Mouse (Mus musculus) layer of hippocampus, adult 9-11 months (tissue): ENCODE results near the gene Cenpu.

Experiments
- DNase-seq: peaks from one replicate; pipeline ENCODE4 v3.0.0; 2022

Cenpu gene

GRCm38 (mm10) chr8:46551615-46552440, at the start of gene Cenpu:
TSS of gene Cenpu (plus strand) at chr8:46552028.
- DNase-seq: peak; percentile 99

DNA sequence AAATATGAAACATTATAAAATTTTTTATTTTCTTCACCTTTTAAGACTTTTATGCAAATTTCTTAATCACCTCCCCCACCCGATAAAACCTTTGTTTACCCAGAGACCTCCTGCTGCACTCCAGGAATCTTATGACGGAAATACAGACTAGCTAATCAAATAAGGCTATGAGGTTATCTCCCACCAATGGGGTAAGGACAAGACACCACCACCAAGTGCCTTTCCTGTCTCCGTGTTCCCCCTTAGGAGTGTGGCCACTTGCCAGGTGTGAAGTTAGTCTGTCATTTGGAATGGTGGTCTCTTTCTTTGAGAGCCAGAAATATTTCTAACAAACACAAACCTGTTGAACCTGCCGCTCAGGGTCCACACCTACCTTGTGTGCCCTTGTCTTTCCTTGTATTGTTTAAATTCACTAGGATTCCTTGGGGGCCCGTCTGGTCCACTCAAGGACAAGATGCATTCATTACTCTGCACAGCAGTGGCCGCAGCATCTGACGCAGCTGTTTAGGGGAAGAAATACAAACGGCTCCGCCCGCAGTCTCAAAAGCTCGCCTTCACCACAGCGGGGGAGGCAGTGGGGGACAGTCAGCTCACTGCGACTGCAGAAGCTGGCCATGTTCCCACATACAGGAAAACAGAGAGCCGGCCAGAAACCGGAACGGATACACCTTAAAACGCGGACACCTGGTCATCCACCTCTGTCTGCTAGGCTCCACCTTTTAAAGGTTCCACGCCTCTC, 49.3 kb upstream of the Cenpu start:
- no peak for DNase-seq

GRCm38 (mm10) chr8:46503072-46503695, 48.6 kb upstream of the Cenpu start:
- DNase-seq: no peak

DNA sequence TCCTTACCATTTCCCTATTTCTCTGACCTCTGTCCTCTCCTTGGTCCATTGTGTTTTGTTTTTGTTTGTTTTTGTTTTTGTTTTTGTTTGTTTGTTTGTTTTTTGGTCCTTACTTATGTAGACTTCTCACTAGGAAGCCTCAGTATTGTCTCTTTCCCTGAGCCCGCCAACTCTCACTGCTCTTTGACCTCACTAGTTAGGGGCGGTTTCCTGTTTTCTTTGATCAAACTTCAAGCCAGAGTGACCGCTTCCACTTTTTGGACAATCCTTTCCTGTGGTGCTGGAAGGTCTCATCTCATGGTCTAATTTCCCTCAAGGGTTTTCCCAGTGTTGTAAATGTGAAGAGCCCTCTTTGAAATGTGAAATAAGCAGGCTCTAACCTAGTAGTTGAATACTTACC, 47.6 kb upstream of the Cenpu start:
- DNase-seq: no peak

DNA sequence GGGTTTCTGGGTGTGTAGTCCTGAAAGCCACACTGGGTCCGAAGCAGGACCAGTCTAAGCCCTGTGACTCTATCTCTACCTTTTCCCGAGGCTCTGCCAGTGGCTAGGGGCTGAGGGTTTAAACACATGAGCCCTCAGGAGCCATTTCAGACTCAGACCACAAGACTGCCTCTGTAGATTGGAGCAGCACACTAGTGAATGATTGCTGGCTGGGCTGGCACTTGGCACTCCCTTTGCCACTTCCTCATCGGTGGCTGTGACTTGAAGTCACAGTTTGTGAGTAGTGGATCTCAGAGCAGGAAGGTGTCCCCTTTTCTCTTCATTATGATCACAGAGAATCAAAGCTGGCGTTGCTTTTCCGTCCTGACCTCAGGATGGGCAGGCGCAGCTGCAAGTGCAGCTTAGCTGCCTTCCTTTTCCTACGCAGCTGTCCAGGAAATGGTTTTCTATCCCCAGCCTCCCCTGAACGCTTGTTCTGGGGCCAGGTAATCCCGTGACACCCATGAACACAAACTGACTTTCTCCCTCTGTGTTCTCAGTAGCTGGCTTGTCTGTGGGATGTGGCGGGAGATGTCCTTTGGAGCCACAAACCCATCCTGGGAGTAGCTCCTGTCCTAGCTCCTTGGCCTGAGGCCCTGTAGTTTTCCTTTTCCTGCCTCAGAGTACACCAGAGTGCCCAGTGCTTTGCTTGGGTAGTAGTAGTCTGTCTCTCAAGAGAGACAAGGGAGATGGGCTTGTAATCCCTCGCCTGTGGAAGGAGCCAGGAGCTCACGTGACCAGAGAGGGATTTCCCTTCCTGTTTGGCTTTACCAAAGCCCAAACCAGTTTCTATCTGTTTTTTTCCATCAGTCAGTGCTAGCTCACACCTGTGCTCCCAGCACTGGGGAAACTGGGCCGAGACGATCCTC, 43.1 kb upstream of the Cenpu start:
- peak; percentile 26 for DNase-seq

- DNase-seq: no peak
Measured at GRCm38 (mm10) chr8:46509474-46509873, 42.4 kb upstream of the Cenpu start.

- no peak for DNase-seq
Measured at GRCm38 (mm10) chr8:46511336-46511735, 40.5 kb upstream of the Cenpu start.

GRCm38 (mm10) chr8:46512538-46512937, 39.3 kb upstream of the Cenpu start:
- no peak for DNase-seq

DNA sequence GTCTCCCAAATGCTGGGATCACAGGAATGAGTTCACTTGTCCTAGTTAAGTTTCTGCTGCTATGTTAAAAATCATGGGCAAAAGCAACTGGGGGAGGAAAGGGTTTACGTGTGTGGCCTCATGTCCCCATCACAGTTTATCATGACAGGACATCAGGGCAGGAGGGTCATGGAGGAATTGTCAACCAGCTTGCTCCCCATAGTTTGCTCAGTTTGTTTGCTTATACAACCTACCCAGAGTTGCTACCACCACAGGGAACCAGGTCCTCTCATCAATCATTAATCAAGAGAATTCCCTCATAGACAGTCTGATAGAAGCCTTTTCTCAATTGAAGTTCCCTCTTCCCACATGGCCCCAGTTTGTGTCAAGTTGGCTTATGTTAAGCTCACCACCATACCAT, 37.8 kb upstream of the Cenpu start:
- DNase-seq: no peak

DNA sequence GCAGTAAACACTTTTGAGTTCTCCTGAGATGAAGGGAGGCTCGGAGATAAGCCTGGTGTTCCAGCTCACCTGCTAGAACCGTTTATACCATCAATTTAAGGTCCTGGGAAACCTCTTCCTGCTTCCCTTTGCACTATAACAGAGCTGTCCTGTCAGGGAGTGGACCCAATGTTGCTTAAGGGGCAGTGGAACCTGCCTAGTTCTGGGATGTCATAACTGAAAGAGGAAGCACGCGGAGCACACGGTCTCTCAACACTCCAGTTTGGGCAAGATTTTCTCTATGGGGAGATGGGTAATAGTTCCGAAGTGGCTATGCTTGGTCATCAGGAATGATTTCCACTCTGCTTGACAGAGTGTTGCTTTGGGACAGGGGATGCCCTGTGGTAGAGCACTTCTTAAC, 31.2 kb upstream of the Cenpu start:
- no peak for DNase-seq

DNA sequence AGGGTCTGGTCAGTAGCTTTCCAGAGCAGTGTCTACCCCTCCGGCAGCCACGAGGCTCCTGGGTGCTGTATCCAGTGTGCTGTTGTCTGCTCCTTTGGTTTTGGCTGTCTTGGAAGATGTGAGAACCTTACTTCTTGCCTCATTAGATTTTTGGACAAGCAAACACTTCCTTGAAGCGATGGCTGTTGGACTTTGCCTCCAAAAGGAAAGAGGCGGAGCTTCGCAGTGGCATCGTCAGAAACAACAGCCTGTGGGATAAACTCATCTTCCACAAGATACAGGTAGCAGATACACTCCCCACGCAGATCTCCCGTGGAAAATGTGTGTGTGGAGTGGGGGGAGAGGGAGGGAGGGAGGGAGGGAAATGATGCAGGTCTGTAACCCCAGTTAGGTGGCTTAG, 25.7 kb upstream of the Cenpu start:
- no peak for DNase-seq

DNA sequence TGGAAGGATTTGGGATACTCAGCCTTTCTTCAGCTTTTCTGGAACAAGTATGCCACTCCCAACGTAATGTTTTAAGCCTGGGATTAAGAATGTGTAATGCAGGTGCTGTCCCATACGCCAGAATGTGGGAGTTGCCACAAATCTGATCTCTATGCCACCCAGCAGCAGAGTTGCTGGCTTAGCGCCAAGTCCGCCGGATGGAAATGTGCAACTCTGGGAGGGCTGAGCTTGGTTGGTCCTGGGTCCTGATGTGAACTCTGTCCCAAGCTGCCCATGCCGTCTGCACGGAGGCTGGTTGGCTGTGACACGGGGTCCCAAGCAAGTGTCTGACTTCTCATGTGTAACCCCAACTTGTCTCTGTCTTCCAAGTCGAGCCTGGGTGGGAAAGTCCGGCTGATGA, 25.0 kb upstream of the Cenpu start:
- no peak for DNase-seq

DNA sequence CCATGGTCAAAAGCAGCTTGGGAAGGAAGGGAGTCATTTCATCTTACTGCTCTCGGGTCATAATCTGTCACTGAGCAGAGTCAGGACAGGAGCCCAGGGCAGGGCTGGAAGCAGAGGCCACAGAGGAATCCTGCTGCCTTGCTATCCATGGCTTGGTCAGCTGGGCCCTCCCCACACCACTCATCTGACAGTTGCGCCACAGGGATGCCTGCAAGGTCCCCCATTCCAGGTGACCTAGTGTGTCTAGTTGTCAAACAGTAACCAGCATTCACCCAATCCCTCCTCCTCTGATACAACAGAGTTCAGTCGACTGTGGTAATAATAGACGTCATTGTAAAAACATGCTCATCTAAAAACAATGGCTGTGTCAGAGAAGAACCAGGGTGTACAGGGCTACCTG, 22.3 kb upstream of the Cenpu start:
- DNase-seq: no peak

DNA sequence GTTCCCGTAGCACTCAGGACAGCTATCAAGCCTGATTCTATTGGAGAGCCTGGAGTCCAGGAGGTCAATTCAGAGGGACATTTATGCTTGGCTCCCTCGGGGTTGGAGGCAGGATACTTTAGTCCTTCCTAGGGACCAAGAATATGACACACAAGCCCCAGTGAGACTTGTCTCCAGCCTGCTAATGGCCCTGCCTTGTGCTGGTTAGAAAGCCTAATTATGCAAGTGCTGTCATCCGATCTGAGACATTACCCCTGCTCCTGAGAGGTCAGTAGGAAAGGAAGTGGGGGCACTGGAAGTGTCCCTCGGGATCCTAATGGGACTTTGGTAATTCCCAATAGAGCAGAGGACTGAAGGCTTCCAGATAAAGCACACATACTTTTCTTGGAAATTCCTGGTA, 21.3 kb upstream of the Cenpu start:
- no peak for DNase-seq

- DNase-seq: no peak
Measured at GRCm38 (mm10) chr8:46533926-46534325, 17.9 kb upstream of the Cenpu start.

DNA sequence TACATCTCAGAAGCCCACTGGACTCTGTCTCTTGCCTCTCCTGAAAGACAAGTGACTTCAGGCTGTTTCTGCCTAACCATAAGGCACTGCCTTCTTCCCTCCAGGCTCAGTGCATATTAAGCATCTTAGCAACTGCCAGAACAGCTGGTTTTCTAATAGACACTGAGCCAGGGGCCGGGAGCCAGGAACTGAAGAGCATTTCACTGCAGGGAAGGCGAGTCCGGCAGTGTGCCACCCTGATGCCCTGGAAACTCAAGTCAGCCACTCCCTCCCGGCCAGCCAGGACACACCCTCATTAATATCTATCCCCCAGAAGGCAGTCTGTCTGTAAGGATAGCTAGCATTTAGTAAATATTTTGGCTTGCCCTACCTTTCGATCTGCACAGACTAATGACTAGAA, 12.1 kb upstream of the Cenpu start:
- no peak for DNase-seq

GRCm38 (mm10) chr8:46543191-46543590, 8.6 kb upstream of the Cenpu start:
- DNase-seq: peak; percentile 34

- no peak for DNase-seq
Measured at GRCm38 (mm10) chr8:46543662-46544061, 8.2 kb upstream of the Cenpu start.

DNA sequence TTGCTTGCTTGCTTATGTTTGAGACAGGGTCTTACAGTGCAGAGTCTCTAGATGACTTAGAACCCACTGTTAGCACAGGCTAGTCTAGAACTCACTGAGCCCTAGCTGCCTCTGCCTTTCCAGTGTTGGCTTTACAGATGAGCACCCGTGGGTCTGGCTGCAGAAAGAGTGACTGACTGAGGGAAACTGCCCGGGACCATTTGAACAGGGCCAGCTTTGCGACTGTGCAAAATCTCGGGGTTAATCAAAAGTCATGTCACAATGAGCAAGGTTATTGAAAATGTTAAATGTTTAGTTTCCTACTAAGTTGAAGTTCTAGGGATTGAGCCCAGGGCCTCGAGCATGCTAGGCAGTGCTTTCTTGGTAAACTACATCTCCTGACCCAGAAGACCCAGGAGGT, 6.0 kb upstream of the Cenpu start:
- no peak for DNase-seq

GRCm38 (mm10) chr8:46546431-46547176, 5.2 kb upstream of the Cenpu start:
- DNase-seq: no peak

DNA sequence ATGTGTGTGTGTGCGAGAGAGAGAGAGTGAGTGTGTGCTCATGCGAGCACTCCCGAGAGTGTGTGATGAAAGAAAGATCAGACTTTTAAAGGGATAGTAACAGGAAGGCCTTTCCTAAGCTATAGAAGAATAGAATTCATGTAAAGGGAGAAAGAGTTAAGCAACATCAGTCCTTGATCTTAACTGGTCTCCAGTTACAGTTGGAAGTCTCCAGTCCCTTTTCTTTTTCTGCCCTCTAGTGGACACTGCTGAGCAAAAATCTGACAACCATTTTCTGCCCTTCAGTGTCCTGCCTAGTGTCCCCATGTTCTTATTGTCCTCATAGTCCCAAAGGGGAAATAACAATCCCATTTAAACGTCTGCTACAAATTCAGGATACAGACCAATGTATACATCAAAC, 4.6 kb upstream of the Cenpu start:
- DNase-seq: peak; percentile 40

DNA sequence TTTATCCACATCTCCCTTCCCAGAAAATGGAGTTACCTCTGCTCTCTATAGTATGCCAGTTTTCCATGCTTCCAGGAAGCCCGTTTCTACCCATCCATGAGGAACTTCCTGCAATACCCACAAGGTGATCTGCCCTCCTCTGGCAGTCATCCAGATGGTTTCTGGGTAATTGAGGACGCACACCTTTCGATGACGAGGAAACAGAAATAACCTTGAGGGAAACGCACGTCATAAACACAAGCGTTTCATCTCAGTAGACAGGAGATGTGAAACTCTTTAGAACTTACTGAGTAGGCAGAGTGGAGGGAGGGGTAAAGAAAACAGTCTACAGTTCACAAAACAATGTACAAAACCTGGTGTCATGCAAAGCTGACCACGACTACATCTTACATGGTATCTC, 1.8 kb upstream of the Cenpu start:
- DNase-seq: no peak
